Mouse (Mus musculus) urinary bladder, postnatal 14 days (tissue): Measurements from ENCODE around the gene Zfp599.
"Not testable (repeated sequence)": the region's sequence is repeated elsewhere in the genome, so short reads cannot be mapped to it uniquely, and the experiment has no call there.

ENCODE experiments used
- DNase-seq: peaks from one replicate; pipeline ENCODE4 v3.0.0; 2021; ENCODE audit warnings: low spot score

Zfp599 gene

DNA sequence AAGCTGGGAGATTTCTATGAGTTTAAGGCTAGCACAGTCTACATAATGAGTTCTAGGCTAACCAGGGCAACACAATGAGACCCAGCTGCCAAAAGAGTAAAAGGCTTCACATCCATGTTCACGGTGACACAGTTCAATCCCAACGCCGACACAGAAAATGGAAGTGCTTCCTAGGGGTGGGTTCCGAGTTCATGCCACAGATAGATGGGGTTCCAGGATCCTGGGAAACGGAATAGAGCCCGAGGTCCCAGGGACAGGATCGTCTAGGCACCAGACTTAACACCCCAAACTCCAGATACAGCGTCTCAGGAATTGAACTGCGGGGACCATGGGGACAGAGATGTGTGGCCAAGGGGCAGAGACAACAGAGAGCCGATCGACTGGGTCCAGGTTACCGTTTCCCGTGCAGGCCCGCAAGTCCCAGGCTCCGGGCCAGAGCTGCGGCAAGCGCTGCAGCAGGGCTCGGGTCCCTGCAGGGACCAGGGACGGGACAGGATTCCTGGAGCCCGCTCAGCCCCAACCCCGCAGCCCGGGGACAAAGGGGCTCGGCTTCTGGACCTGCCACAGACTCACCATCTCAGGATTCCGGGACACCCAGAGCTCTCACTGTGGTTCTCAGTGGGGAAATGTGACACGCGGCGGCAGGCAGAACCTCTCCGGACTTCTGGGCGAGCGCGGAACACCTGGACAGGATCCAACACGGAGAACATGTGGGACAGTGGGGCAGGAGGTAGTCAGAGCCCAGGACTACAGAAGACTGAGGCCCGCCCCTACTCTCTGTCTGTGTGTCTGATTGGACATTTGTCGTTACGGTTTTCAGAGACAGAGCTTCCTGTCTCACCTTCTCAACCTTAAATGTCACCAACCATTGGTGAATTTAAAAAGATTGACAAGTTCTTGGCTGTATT lies at the start of gene Zfp599:
TSS of gene Zfp599 (minus strand) at position 712 of the 908 bp plus-strand sequence.
- DNase-seq = peak; percentile 63

DNA sequence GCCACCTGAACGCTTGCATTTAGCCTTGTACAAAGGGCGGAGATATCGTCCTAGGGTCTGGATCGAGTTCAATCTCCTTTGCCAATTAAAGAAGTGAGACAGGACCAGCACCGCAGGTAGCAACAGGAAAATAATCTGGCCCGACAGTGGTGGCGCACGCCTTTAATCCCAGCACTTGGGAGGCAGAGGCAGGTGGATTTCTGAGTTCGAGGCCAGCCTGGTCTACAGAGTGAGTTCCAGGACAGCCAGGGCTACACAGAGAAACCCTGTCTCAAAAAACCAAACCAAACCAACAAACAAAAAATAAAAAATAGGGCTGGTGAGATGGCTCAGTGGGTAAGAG lies 48.2 kb upstream of the Zfp599 start:
- DNase-seq = not testable (repeated sequence)

DNA sequence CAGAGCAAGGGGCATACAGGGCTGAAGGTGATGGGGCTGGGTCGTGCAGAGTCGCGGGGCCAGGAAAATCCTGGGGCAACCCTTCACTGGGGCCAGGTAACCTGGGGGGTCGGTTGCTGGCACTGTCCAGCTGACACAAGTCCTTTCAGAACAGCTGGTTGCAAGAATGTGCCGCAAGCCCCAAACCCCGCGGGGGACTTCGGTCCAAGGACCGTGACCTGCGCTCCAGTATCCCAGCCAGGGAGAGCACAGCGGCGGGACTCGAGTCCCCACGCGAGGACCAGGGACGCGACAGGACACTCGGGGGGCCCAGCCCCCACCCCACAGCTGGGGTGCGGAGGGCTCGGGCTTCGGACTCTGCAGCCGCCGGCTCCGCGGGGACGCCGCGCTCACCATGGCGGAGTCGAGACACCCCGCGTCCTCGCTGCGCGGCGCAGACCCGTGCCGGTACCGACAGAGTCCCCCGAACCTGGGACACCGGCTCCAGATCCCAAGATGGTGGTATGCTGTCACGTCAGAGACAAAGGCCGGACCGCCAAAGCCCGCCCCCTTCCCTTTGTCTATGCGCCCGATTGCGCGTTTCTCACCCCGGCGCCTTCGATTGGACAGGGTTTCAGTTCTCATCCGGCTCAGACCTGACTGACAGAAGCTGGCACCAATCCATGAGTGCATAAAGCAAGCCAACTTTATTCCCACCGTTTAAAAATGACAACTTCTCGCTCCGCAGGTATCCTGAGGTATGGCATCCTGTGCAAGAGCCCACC lies 47.6 kb upstream of the Zfp599 start, which contains the start of gene Zfp810:
TSS of gene Zfp810 (minus strand) at position 493 of the 764 bp plus-strand sequence.
- DNase-seq = peak; percentile 94

GRCm38 (mm10) chr9:22306726-22307125 lies 47.0 kb upstream of the Zfp599 start:
- DNase-seq = no peak

DNA sequence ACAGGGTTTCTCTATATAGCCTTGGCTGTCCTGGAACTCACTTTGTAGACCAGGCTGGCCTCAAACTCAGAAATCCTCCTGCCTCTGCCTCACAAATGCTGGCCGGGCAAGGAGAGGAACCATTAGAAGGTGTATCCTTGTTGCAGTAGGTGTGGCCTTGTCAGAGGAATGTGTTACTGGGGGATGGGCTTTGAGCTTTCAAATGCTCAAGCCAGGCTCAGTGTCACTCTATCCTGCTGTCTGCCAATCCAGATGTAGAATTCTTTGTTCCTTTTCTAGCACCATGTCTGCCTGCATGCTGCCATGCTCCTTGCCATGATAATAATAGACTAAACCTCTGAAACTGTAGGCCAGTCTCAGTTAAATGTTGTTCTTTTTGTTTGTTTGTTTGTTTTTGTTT lies 42.5 kb upstream of the Zfp599 start:
- DNase-seq = no peak

DNA sequence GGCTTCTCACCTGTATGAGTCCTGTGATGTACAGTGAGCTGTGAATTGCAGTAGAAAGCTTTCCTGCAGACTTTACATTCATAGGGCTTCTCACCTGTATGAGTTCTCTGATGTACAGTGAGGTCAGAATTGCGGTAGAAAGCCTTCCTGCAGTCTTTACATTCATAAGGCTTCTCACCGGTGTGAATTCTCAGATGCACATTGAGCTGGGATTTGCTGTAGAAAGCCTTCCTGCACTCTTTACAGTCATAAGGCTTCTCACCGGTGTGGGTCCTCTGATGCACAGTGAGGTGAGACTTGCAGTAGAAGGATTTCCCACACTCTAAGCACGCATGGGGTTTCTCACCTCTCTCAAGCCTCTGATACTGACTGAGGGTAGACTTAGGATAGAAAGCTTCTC lies 19.0 kb upstream of the Zfp599 start:
- DNase-seq = no peak

DNA sequence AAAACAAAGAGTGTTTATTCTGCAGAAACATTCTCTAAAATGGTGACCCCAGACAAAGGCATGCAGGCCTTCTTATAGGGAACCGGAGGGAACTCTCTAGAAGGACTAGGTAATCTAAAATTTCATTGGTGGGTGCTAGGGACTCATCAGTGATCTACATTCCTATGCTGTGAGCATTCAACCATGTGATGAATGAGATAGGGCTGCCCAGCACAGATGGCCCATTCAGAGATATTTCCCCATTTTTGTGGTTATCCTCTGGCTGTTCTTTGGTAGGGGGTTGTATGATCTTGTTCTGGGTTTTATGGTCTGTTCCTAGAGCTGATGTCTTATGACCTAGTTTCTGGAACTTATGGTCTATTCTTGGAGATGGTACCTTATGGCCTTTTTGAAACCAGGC lies 9.2 kb upstream of the Zfp599 start:
- no peak for DNase-seq

DNA sequence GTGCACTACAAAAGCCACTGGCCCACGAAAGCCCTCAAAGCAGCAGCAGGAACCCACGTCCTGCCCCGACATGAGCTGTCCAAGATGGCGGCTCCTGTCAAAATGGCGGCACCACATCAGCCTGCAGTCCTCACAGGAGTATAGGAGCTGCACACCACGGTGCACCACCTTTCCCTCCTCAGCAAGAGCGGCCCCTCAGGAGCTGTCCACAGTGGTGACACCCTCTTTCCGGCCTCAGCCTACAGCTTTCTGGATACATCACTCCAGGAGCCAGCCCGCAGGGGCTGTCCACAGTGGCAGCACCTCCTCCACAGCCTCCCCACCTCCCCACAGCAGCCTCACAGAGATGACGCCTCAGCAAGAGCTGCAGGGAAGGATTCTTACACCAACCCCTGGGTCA lies 2.9 kb upstream of the Zfp599 start:
- DNase-seq = no peak

DNA sequence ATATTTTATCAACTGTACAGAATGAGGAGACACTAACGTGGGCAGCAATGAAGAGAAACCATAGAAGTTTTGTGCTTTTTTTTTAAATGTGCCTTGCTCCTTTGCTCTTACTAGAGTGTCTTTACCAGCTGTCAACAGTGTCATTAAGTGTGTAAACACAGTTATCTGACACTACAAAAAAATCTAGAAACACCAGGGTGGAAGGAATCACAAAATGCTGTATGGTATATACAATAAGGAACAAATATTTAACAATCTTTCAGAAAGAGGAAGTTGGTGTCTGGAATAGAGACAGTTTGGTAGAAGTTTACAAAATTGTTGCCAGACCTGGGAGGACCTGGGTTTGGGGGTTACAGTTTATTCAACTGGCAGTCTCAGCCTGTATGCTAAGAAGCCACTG lies 1.9 kb upstream of the Zfp599 start:
- no peak for DNase-seq

- no peak for DNase-seq
Measured at GRCm38 (mm10) chr9:22260092-22260422, 362 bp upstream of the Zfp599 start.

- DNase-seq = no peak
Measured at GRCm38 (mm10) chr9:22258784-22259183, 911 bp downstream of the Zfp599 start.

DNA sequence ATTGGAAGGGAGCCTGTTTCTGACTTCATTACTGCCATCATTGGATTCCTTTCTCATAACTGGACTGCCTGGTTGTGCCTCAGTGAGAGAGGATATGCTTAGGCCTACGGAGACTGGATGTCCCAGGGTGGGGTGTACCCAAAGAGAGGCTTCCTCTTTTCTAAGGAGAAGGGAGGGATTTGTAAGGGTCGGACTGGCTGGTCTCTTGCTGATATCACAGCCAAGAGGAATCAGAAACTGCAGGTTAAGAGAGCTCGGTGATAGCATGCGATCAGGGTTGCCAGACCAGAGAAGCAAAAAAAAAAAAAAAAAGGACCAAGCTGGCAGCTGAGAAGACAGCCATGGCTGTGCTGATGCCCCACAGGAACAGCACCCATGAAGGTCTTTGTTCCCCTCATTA lies 3.1 kb downstream of the Zfp599 start:
- no peak for DNase-seq

GRCm38 (mm10) chr9:22244242-22244641 lies 15.5 kb downstream of the Zfp599 start:
- no peak for DNase-seq

DNA sequence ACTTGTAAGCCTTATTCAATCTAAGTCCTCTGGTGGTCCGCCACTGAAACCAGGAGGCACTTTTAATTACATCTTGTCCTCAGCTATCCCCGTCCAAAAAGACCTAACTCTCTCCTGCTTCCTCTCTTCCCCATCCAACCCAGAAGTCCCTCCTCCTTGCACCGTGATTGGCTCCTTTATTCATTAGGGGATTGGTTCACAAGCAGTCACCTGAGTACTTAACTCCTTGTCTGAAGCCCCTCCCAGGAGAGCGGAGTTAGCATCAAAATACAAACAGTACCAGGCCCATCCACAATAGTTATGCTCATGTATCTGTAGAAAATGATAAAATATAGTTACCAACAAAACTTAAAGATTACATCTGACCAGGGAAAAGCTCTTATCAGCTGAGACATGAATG lies 19.7 kb downstream of the Zfp599 start:
- no peak for DNase-seq

DNA sequence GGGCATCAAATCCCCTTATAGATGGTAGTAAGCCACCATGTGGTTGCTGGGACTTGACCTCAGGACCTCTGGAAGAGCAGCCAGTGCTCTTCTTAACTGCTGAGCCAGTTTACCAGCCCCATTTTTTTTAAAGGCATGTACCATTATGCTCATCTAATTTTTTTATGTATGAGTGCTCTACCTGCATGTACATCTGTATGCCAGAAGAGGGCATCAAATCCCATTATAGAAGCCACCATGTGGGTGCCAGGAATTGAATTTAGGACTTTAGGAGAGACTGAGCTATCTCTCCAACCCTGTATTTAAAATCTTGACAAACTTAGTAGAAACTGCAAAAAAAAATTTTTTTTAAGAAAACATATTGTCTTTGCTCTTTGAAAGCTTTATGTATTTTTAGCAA lies 29.1 kb downstream of the Zfp599 start:
- DNase-seq = no peak

DNA sequence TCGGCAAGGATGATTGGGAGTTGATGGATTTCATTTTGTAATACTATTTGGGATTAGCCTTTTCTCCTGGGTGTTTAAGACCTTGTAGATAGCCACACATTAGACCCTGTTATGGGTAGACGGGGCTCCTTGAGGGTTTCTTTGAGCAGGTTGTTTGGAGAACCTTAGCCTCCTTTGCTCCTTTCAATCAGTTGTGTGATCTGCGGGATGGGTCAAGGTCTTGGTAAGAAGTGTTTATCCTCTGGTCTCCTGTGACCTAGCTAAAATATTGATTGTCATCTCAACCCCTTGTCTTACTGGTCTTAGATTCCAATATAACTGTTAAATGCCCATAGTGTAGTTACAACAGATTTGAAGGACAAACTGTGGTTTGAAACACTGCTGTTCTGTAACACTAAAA lies 29.6 kb downstream of the Zfp599 start:
- DNase-seq = no peak

GRCm38 (mm10) chr9:22229386-22230026 lies 30.2 kb downstream of the Zfp599 start:
- no peak for DNase-seq

GRCm38 (mm10) chr9:22226846-22227245 lies 32.8 kb downstream of the Zfp599 start:
- peak; percentile 83 for DNase-seq

GRCm38 (mm10) chr9:22226389-22226673 lies 33.4 kb downstream of the Zfp599 start:
- DNase-seq = not testable (repeated sequence)

DNA sequence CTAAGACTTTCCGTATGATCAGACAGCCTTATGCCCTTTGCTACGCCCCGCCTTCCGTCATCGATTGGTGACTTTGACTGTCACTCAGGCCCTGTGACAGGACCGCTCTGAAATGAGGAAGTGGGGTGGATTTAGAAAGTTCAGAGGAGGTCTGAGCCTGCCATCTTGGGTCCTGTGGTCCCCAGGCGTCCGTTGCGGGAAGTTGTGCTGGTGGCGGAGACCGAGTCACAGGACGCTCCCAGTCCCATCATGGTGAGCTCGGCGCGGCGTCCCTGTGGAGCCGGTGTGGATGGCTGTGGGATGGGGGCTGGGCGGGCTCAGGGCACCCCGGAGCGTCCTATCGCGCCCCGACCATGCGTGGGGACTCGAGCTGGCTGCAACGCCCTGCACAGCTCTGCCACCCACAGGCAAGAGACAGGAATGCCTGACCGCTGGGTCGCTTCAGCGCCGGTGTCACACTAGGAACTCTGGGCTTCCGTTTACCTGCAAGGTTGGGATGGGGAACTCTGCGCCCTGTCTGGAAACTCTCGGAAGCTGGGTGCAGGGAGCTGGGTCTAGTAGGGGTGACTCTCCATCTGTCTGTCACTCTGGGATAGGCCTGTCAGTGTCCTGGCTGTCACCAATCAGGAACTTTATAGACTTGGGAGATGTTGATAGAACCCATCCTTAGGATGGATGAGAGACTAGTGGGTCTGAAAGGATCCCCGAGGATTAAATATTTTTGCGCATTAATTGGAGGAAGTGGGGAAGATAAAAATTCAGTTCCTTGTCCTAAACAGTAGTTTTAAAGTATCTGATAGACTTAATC lies 33.9 kb downstream of the Zfp599 start, which contains the start of gene Zfp809:
TSS of gene Zfp809 (plus strand) at position 134 of the 808 bp plus-strand sequence.
- peak; percentile 100 for DNase-seq

GRCm38 (mm10) chr9:22224536-22225503 lies 34.9 kb downstream of the Zfp599 start:
- peak; percentile 10 for DNase-seq
